Mouse (Mus musculus): Measurements from ENCODE around the gene Gm4707. TPM values are rescaled to one million over a fixed set of nuclear protein-coding genes. Genes with fewer than 3 reads are reported as not detected.

Gene Gm4707
- polyA plus RNA-seq (2017; shearing (Covaris generic)) = 10.1 TPM

DNA sequence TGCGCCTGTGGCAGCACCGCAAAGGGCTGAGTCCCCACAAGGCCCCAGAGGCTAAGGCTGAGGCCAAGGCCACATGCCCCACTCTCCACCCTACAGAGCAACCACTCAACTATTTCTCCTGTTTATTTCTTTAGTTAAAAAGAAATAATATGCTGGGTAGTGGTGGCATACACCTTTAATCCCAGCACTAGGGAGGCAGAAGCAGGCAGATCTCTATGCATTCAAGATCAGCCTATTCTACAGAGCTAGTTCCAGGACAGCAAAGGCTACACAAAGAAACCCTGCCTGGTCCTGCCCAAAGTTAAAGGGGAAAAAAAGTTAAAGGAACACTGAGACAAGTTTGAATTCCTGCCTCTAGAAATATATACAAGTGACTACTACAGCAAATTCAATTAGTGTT is at the start of gene Gm4707:
Gm4707 (minus strand) TSS at position 101 of the 400 bp plus-strand sequence.

DNA sequence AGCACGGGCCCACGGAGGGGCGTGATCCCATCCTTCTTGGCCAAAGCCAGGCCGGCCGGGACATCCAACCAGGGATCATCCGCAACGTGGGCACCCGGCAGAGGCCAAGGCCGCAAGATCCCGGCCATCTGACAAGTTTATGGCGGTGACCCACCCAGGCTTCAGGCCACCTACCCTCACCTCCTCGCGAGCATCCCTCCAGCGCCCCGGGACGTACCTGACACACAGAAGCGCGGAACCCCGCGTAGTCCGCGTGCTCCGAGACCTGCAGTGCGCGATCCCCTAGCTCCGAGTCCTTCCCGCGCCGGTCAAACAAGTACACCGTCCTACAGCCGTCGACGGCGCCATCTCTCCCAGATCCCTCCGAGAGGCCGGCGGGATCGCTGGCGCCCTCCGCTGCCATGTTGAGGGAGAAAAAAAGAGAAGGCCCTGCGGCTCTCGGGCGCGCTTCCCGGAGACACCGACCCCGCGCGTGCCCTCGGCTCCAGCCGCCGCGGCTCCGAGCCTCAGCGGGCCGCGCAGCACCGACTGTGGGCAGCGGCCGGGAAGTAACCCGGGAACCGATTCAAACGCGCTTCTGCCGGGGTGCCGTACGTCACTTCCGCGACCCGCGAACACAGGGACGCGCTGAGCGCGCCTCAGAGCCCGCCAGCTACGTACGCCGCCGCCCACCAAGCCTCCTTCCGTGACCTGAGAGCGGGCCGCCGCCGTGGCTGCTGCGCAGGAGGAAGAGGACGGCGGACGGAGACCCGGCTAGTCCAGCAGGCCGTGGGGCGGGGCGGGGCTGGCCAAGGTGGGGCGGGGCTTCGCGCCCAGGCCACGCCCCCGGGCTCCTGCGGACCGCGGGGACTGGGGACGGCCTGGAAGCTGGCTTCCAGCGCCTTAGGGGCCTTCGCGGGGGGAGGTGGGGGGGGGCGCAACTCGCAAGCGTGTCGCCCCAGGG is 15.3 kb upstream of the Gm4707 start, which contains the start of gene Smchd1:
Smchd1 (minus strand) TSS at position 582 of the 943 bp plus-strand sequence.

Other genes with a start within 250 kb of the Gm4707 start
- not detected for gene Emilin2, start 147.9 kb downstream of the Gm4707 start, polyA plus RNA-seq (2017; shearing (Covaris generic))
- gene Smchd1, start 15.4 kb upstream of the Gm4707 start, polyA plus RNA-seq (2017; shearing (Covaris generic)) = 173 TPM
- gene Ndc80, start 66.9 kb upstream of the Gm4707 start, polyA plus RNA-seq (2017; shearing (Covaris generic)) = 10.3 TPM
- 0.61 TPM for gene Spdya, start 92.1 kb upstream of the Gm4707 start, polyA plus RNA-seq (2017; shearing (Covaris generic))
- 170 TPM for gene Wdr43, start 156.0 kb upstream of the Gm4707 start, polyA plus RNA-seq (2017; shearing (Covaris generic))
- gene Togaram2, start 213.3 kb upstream of the Gm4707 start, polyA plus RNA-seq (2017; shearing (Covaris generic)) = 0.59 TPM

Measured in effector memory CD4-positive, alpha-beta T cell, adult 7 months (primary cell).